Mouse (Mus musculus): Measurements from ENCODE around the gene Col12a1. TPM values are rescaled to one million over a fixed set of nuclear protein-coding genes. Genes with fewer than 3 reads are reported as not detected.
A peak's percentile ranks its signal among the peaks of the same experiment; 100 is the strongest.

Gene Col12a1
- total RNA-seq, 1 experiment = 14.5 TPM

DNA sequence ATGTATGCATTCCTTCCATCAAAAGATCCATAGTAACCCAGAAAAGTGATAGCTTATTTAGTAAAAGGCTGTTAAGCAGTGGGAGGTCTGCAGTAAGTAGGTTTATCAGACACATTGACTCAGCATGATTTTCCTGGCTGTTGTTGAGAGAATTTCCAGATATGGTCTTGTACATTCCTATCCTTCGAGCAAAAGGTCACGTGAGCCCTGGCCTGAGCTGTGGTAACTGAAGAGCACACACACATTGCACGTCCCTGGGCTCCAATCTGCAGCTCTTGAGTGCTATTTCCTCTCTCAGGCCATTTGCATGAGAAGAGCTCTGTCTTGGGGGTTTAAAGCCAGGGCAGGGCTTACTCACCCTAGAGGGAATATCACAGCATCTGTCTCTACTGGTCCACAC is 101.3 kb downstream of the Col12a1 start:
- Histone ChIP-seq H3K27ac (ENCODE audit: insufficient read depth, low read depth, low read length, poor library complexity, severe bottlenecking) (no peak overlapping the region), H3K4me3 (ENCODE audit: insufficient read depth in 1 of 2, low read depth in 1 of 2, low read length in 2 of 2, poor library complexity in 1 of 2, severe bottlenecking in 1 of 2) (no peak overlapping the region), H3K36me3 (ENCODE audit: control insufficient read depth, insufficient read depth, low read length, poor library complexity, severe bottlenecking) (no peaks in the 10 kb centered on the region), H3K4me1 (ENCODE audit: control insufficient read depth in 2 of 2, insufficient read depth in 2 of 2, low read length in 2 of 2, poor library complexity in 1 of 2) (peaks cover 0 to 6% of the 10 kb centered on the region in 2 experiments; a peak in 3 of 4 replicates), H3K9ac (ENCODE audit: insufficient read depth, low read depth, low read length, poor library complexity, severe bottlenecking) (no peak overlapping the region), H3K9me3 (ENCODE audit: control insufficient read depth, insufficient read depth, low read depth, low read length) (no peaks in the 10 kb centered on the region)
- in situ Hi-C loops (cut with MboI; ENCODE audit: low sequenced_read_pairs in 2 of 2, unreplicated experiment in 2 of 2) = no loop called here
- TF ChIP-seq ZNF384 (IDR thresholded peaks at IDR 0.05; ENCODE audit: low read depth, low read length) = no peak
- TF ChIP-seq ZC3H11A (IDR thresholded peaks at IDR 0.05; ENCODE audit: borderline replicate concordance, low read depth, low read length) = no peak
- 0 out of 2 replicates have a peak, but pooled peaks have one; percentile 23 for TF ChIP-seq CHD2 (IDR thresholded peaks at IDR 0.05; ENCODE audit: low read depth, low read length)
- TF ChIP-seq MAFK (IDR thresholded peaks at IDR 0.05; ENCODE audit: insufficient read depth, low read depth, low read length) = 0 out of 2 replicates have a peak, but pooled peaks have one; percentile 4
- no peak for TF ChIP-seq HCFC1 (IDR thresholded peaks at IDR 0.05; ENCODE audit: borderline replicate concordance, insufficient read depth, low read length)
- DNase-seq (ENCODE audit: low read depth, low spot score) = peak; percentile 43

DNA sequence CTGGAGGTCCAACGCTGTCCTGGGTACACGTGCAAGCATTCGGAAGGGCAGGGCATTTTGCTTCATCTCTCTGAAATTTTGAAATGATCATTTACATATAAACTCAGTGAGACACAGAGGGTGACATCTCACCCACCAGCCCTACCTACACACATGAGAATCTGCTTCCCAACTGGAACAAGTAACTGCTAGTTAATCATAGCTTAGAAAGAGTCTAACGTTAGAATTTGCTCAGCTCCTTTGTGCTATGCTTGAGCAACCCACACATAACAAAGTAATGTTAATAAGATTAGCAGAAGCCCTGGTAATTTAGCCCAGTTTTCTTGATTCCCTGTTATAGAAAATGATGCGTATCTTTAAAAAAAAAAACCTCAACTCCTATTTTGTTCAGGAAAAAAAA is 102.6 kb downstream of the Col12a1 start:
- DNase-seq (ENCODE audit: low read depth, low spot score) = no peak
- TF ChIP-seq MAFK (IDR thresholded peaks at IDR 0.05; ENCODE audit: insufficient read depth, low read depth, low read length) (no peak), CHD2 (IDR thresholded peaks at IDR 0.05; ENCODE audit: low read depth, low read length) (no peak), HCFC1 (IDR thresholded peaks at IDR 0.05; ENCODE audit: borderline replicate concordance, insufficient read depth, low read length) (no peak), ZC3H11A (IDR thresholded peaks at IDR 0.05; ENCODE audit: borderline replicate concordance, low read depth, low read length) (no peak), ZNF384 (IDR thresholded peaks at IDR 0.05; ENCODE audit: low read depth, low read length) (no peak)
- H3K9ac ChIP-seq (ENCODE audit: insufficient read depth, low read depth, low read length, poor library complexity, severe bottlenecking) = no peak overlapping the region
- no peak overlapping the region for H3K4me3 ChIP-seq (ENCODE audit: insufficient read depth in 1 of 2, low read depth in 1 of 2, low read length in 2 of 2, poor library complexity in 1 of 2, severe bottlenecking in 1 of 2)
- no peak overlapping the region for H3K27ac ChIP-seq (ENCODE audit: insufficient read depth, low read depth, low read length, poor library complexity, severe bottlenecking)
- no peaks in the 10 kb centered on the region for H3K36me3 ChIP-seq (ENCODE audit: control insufficient read depth, insufficient read depth, low read length, poor library complexity, severe bottlenecking)
- no peaks in the 10 kb centered on the region for H3K9me3 ChIP-seq (ENCODE audit: control insufficient read depth, insufficient read depth, low read depth, low read length)
- H3K4me1 ChIP-seq (ENCODE audit: control insufficient read depth in 2 of 2, insufficient read depth in 2 of 2, low read length in 2 of 2, poor library complexity in 1 of 2) = peaks cover 0 to 6% of the 10 kb centered on the region in 2 experiments; a peak in 3 of 4 replicates
- in situ Hi-C loops (cut with MboI; ENCODE audit: low sequenced_read_pairs in 2 of 2, unreplicated experiment in 2 of 2) = no loop called here

GRCm38 (mm10) chr9:79610286-79610685 is 108.3 kb downstream of the Col12a1 start:
- Histone ChIP-seq H3K4me1 (ENCODE audit: control insufficient read depth in 2 of 2, insufficient read depth in 2 of 2, low read length in 2 of 2, poor library complexity in 1 of 2) (no peaks in the 10 kb centered on the region), H3K27ac (ENCODE audit: insufficient read depth, low read depth, low read length, poor library complexity, severe bottlenecking) (no peak overlapping the region), H3K9me3 (ENCODE audit: control insufficient read depth, insufficient read depth, low read depth, low read length) (no peaks in the 10 kb centered on the region), H3K4me3 (ENCODE audit: insufficient read depth in 1 of 2, low read depth in 1 of 2, low read length in 2 of 2, poor library complexity in 1 of 2, severe bottlenecking in 1 of 2) (no peak overlapping the region), H3K36me3 (ENCODE audit: control insufficient read depth, insufficient read depth, low read length, poor library complexity, severe bottlenecking) (no peaks in the 10 kb centered on the region), H3K9ac (ENCODE audit: insufficient read depth, low read depth, low read length, poor library complexity, severe bottlenecking) (no peak overlapping the region)
- no peak for TF ChIP-seq MAFK (IDR thresholded peaks at IDR 0.05; ENCODE audit: insufficient read depth, low read depth, low read length)
- no peak for TF ChIP-seq CHD2 (IDR thresholded peaks at IDR 0.05; ENCODE audit: low read depth, low read length)
- TF ChIP-seq HCFC1 (IDR thresholded peaks at IDR 0.05; ENCODE audit: borderline replicate concordance, insufficient read depth, low read length) = no peak
- no peak for TF ChIP-seq ZC3H11A (IDR thresholded peaks at IDR 0.05; ENCODE audit: borderline replicate concordance, low read depth, low read length)
- no peak for TF ChIP-seq ZNF384 (IDR thresholded peaks at IDR 0.05; ENCODE audit: low read depth, low read length)
- DNase-seq (ENCODE audit: low read depth, low spot score) = no peak
- in situ Hi-C loops (cut with MboI; ENCODE audit: low sequenced_read_pairs in 2 of 2, unreplicated experiment in 2 of 2) = no loop called here

DNA sequence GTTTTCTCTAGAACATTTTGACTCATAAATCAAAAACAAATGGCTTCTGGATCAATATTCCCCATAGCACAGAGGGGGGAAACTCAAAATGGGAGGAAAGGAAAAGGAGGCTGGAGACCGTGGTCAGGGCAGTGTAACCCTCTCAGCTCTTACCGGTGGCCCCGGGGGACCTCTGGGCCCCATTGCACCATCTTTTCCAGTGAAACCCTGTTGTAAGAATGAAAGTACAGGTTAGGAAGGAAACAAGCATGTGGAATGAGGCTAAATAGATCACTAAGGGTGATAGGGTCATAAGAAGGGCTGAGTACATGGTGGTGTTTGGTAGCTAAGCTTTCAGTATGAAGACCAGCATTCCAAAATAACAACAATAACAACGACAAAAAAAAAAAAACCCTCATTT is 109.0 kb downstream of the Col12a1 start:
- Histone ChIP-seq H3K9me3 (ENCODE audit: control insufficient read depth, insufficient read depth, low read depth, low read length) (no peaks in the 10 kb centered on the region), H3K9ac (ENCODE audit: insufficient read depth, low read depth, low read length, poor library complexity, severe bottlenecking) (no peak overlapping the region), H3K4me1 (ENCODE audit: control insufficient read depth in 2 of 2, insufficient read depth in 2 of 2, low read length in 2 of 2, poor library complexity in 1 of 2) (no peaks in the 10 kb centered on the region), H3K27ac (ENCODE audit: insufficient read depth, low read depth, low read length, poor library complexity, severe bottlenecking) (no peak overlapping the region), H3K4me3 (ENCODE audit: insufficient read depth in 1 of 2, low read depth in 1 of 2, low read length in 2 of 2, poor library complexity in 1 of 2, severe bottlenecking in 1 of 2) (no peak overlapping the region), H3K36me3 (ENCODE audit: control insufficient read depth, insufficient read depth, low read length, poor library complexity, severe bottlenecking) (no peaks in the 10 kb centered on the region)
- in situ Hi-C loops (cut with MboI; ENCODE audit: low sequenced_read_pairs in 2 of 2, unreplicated experiment in 2 of 2) = no loop called here
- DNase-seq (ENCODE audit: low read depth, low spot score) = no peak
- TF ChIP-seq ZC3H11A (IDR thresholded peaks at IDR 0.05; ENCODE audit: borderline replicate concordance, low read depth, low read length) (no peak), CHD2 (IDR thresholded peaks at IDR 0.05; ENCODE audit: low read depth, low read length) (no peak), ZNF384 (IDR thresholded peaks at IDR 0.05; ENCODE audit: low read depth, low read length) (no peak), MAFK (IDR thresholded peaks at IDR 0.05; ENCODE audit: insufficient read depth, low read depth, low read length) (no peak), HCFC1 (IDR thresholded peaks at IDR 0.05; ENCODE audit: borderline replicate concordance, insufficient read depth, low read length) (no peak)

DNA sequence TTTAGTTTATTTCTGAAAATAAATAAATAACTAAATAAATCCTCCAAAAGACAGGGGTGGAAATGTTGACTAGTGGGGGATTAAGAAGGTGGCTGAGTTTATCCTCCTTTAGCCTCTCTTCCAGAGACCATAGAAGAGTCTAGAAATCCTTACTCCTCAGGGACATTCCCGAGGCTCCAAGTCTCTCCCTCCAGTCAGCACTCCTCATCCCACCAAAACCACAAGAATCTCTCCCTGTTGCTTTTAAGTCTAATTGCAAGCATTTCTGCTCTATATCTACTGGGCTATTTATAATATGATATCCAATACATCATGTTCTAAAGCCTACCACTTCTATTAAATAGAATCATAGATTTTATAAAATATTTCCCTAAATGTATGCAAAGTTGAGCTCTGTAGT is 109.8 kb downstream of the Col12a1 start:
- Histone ChIP-seq H3K4me3 (ENCODE audit: insufficient read depth in 1 of 2, low read depth in 1 of 2, low read length in 2 of 2, poor library complexity in 1 of 2, severe bottlenecking in 1 of 2) (no peak overlapping the region), H3K27ac (ENCODE audit: insufficient read depth, low read depth, low read length, poor library complexity, severe bottlenecking) (no peak overlapping the region), H3K9ac (ENCODE audit: insufficient read depth, low read depth, low read length, poor library complexity, severe bottlenecking) (no peak overlapping the region), H3K9me3 (ENCODE audit: control insufficient read depth, insufficient read depth, low read depth, low read length) (no peaks in the 10 kb centered on the region), H3K4me1 (ENCODE audit: control insufficient read depth in 2 of 2, insufficient read depth in 2 of 2, low read length in 2 of 2, poor library complexity in 1 of 2) (no peaks in the 10 kb centered on the region), H3K36me3 (ENCODE audit: control insufficient read depth, insufficient read depth, low read length, poor library complexity, severe bottlenecking) (no peaks in the 10 kb centered on the region)
- TF ChIP-seq ZC3H11A (IDR thresholded peaks at IDR 0.05; ENCODE audit: borderline replicate concordance, low read depth, low read length) (no peak), MAFK (IDR thresholded peaks at IDR 0.05; ENCODE audit: insufficient read depth, low read depth, low read length) (no peak), ZNF384 (IDR thresholded peaks at IDR 0.05; ENCODE audit: low read depth, low read length) (no peak), HCFC1 (IDR thresholded peaks at IDR 0.05; ENCODE audit: borderline replicate concordance, insufficient read depth, low read length) (no peak), CHD2 (IDR thresholded peaks at IDR 0.05; ENCODE audit: low read depth, low read length) (no peak)
- in situ Hi-C loops (cut with MboI; ENCODE audit: low sequenced_read_pairs in 2 of 2, unreplicated experiment in 2 of 2) = no loop called here
- no peak for DNase-seq (ENCODE audit: low read depth, low spot score)
